Mouse (Mus musculus) skeletal muscle tissue, adult 2 months (tissue): ENCODE measurements around the gene Setd5.

ENCODE experiments used
- DNase-seq: peaks from one replicate; pipeline ENCODE4 v3.0.0-alpha.2; 2012; ENCODE audit warnings: low read depth, low spot score

Setd5 gene

GRCm38 (mm10) chr6:113133360-113133759, 56.2 kb downstream of the Setd5 start:
- DNase-seq, result no peak

DNA sequence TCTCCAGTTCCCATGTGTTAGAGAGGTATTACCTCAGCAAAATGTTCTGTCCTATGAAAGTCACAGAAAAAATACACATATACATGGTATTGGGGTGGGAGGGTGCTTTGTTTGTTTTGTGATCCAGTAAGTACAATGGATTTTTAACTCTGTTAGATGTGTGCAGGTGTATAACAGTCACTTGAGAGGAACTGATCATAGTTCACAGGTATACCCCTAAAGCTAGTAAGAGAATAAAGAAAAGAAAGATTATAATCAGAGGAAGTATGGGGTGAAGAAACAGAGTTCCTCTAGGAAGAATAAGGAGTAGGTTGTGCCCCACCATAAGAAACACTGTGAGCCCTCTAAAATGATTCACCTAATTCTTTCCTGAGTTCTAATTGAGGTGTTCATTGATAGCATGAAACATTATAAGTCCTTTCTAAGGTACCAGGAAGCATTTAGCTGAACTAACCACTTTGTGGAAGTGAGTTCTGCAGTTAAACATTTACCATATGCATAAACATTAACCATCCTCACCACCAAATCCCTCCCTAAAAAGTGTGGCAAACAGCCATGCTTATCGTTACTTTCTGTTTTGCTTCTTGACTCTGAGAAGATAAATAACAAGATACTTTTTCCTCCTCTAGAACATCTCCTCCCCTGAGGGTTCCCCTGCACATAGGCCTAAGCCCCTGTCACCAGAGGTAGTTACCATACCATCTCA, 64.4 kb downstream of the Setd5 start:
- no peak for DNase-seq

GRCm38 (mm10) chr6:113144764-113145163, 67.6 kb downstream of the Setd5 start:
- DNase-seq, result no peak

- DNase-seq, result no peak
These were observed 68.1 kb downstream of the Setd5 start for GRCm38 (mm10) chr6:113145249-113145648.

DNA sequence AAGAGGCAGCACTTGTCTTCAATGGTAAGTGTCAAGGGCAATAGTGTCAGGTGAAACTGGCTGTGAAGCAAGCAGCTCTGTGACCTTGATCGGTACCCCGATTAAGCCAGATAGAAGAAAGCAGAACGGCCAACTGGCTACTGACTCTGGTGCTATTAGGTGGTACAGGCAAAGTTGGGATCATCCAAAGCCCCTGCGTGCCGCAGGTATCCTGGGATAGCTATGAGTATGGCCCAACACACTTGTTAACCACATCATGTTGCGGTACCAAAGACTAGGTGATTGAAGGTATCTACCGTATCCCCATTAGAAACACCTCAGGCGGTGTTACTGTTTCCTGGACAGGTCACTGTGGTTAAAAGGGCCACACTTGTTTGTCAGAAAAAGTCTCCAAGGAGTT, 76.9 kb downstream of the Setd5 start:
- DNase-seq, result no peak

DNA sequence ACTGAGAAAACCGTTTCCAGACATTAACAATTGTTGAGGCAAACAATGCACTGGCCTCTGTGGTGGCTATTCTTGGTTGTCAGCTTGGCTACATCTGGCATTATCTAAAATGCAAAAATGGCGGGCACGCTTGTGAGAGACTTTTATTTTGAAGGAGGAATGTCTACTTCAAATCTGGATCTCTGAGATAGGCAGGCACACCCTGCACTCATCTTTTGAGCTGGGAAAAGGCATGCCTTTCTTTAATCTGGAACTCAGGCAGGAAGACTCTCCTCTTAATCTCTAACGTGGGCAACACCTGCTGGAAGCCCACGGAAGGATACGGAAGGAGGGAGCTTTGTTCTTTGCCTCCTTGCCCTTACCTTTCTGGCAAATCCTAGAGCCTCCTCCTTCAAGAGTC, 77.7 kb downstream of the Setd5 start:
- DNase-seq, result no peak

DNA sequence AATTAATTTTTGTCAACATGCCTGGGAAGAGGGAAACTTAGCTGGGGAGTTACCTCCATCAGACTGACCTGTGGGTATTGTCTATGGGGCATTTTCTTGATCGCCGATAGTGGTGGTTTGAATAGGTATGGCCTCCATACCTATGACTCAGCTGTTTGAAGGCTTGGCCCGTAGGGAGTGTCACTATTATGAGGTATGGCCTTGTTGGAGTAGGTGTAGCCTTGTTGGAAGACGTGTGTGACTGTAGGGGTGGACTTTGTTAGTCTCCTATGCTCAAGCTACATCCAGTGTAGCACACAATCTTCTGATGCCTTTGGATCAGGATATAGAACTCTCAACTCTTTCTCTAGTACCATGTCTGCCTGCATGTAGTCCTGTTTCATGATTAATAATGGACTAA, 78.9 kb downstream of the Setd5 start:
- DNase-seq, result no peak

DNA sequence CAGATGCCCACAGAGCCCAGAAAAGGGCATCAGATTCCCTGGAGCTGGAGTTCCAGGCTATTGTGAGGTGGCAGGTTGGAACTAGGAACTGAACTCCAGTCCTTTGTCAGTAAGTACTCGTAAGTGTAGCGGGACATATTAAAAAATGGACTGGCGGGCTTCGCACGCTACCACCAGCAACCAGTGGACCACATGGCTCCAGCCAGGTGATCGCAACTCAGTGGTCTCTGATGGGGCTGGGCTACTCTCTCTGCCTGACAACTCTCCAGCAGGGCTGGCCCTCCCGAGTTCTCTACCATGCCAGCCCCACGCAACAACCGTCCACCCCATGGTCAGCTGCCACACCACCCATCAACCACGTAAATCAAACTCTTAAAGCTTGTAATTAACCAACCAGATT, 82.9 kb downstream of the Setd5 start:
- no peak for DNase-seq

GRCm38 (mm10) chr6:113161982-113162381, 84.8 kb downstream of the Setd5 start:
- DNase-seq, result no peak

DNA sequence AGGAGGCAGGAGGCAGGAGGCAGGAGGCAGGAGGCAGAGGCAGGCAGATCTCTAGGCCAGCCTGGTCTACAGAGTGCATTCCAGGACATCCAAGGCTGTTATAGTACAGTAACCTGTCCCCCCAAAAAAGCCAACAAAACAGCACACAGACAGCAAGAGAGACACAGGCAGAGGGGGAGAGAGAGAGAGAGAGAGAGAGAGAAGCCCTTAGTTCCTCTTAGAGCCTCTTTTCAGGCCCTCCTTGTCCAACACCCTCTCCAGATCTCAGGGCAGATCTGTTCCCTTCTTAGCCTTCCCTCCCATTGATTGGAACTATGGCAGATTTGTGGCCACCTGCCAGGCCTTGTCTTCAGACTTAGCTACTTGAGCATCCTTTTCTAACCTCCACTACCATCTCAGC, 86.3 kb downstream of the Setd5 start:
- DNase-seq, result no peak

DNA sequence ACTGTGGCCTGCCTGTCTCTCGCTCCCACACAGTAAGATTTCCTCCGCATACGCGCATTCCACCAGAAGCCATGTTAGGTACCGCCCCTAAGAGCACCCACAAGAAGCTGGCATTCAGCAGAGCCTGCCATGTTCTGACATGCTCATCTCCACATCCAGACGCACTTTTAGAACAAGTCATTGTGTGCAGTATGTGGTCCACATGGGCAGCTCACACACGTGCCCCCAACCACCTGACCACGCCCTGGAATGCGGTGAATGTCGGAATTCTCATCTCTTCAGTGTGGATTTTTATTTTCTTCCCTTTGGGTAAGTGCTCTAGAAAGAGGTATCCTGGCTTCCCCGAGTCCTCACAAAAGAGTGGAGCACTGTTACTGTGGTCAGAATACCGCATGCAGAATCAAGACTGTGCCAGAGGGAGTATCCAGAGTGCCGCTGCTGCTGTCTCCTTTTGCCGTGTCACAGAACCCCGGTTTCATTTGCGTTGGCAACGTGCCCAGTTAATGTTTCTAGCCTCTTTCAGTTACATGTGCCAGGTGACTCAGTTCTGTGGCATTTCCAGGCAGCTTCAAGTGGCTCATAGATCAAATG, 89.6 kb downstream of the Setd5 start:
- peak; percentile 52 for DNase-seq

GRCm38 (mm10) chr6:113168316-113168975, 91.3 kb downstream of the Setd5 start:
- no peak for DNase-seq

DNA sequence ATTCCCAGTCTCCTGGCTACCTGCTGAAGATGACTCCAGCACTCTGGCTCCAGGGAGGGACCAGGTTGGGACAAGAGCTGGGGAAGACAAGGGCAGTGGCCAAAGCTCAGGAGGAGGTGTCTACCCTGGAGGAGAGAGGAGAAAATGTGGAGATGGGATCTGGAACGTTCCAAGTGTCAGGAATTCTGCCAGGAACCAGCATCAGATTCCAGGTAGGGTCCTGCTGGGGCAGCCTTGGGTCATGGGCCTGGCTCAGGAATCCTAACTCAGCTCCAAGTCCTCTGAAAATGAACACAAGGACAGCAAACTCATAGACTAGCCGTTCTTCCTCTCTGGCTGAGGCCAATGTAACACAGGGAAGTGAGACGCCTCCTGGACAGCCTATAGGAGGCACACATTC, 92.7 kb downstream of the Setd5 start:
- DNase-seq, result no peak

- DNase-seq, result no peak
These were observed 93.5 kb downstream of the Setd5 start for GRCm38 (mm10) chr6:113170651-113171050.

GRCm38 (mm10) chr6:113172011-113172410, 94.8 kb downstream of the Setd5 start:
- no peak for DNase-seq

DNA sequence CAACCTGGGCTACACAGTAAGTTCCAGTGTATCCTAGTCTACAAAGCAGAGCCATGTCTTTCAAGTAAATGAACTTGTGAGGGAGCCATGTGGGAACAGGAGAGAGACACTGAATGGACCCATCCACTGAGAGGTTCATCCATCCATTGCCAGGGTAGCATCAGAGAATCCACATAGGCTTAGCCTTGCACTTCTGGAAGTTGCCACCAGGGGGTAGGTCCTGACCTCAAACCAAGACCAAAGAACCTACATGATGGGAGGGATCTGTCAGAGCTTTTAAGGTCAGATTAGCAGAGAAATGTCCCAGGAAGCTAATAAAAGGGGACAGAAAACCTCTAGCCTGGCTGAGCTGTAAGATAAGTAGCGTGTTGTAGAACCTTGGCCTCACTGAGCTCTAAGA, 95.4 kb downstream of the Setd5 start:
- peak; percentile 18 for DNase-seq

GRCm38 (mm10) chr6:113175469-113175868, 98.3 kb downstream of the Setd5 start:
- no peak for DNase-seq

DNA sequence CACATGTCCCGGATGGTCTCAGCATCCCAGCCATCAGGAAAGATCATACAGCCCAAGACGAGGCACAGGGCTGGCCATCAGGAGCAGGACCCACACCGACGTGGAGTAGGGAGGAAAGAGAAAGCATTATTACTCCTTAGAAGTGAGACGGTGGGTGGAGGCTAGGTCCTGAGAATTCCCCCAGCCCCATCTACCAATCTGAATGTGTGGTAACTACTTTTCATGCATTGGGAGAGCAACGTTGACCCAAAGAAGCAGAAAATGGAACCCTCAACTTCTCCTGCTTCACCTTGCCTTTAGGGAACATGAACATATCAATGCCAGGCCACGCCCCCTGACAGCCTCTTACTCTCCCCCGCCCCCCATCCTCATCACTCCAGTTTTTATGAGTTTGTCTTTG, 99.4 kb downstream of the Setd5 start:
- no peak for DNase-seq

DNA sequence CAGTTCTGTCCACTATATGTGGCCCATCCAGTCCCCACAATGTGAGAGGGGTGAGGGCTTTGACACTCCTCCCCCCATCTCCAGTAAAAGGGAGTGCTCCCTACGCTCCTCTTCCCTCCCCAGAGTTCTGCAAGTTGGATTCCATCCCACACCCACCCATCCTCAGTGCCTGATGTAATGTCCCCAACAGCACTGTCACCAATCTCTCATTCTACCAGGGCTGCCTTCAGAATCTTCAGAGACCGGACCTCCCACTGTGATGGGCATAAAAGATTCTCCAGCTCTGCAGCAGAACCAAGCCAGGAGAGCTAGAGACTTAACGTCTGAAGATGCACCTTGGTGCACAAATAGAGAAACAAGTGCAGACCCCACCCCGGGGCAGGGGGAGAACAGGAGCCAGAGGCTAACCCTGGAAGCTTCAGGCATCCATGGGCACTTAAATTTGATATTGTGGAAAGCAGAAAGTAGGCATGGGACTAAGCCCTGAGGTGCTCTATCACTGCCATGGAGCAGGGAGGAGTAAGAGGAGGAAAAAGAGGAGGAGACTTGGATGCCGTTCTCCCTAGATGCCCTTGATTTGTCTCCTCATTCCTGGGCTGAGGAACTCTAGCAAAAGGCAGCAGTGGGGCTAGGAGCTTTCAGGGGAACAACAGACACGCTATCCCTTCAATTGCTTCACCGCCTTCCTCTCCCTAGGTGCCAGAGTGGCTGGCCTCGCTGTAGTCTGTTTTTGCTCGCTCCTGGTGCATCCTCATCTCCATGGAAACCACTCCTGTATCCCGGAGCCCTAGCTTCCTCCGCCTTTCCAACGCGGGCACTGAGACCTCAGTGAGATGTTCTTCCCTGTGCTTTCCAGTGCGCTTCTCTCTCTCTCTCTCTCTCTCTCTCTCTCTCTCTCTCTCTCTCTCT, 101.4 kb downstream of the Setd5 start:
- no peak for DNase-seq

GRCm38 (mm10) chr6:113179195-113179733, 102.1 kb downstream of the Setd5 start:
- DNase-seq, result no peak

DNA sequence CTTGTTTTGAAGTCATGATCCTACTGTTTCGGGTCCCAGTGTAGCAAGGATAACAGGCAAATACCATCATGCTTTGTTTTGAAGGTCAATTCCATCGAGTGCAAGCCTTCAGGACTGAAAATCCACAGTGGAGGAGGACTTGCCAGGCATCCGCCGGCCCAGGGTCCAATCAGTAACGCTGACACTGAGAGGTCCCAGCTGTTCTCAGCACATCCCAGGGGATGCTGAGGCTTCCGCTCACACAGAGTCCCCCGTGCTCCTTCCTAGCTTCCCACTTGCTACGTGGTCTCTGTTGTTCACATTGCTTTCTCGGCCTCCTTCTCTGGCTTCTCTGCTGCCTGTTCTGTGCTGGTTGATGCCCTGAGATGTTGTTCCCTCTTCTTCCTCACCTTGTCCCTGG, 107.0 kb downstream of the Setd5 start:
- no peak for DNase-seq
